Mouse (Mus musculus) ES-Bruce4 (cell line): ENCODE measurements around the gene Themis3.

Experiments used
- CTCF ChIP-seq: IDR thresholded peaks from one replicate; pipeline ENCODE4 v1.8.1; 2011; ENCODE audit warnings: low read depth, low read length
- EP300 ChIP-seq: IDR thresholded peaks from 2 replicates; pipeline ENCODE4 v1.6.1; 2011; ENCODE audit warnings: low read depth, low read length; ENCODE audit not compliant: insufficient read depth
- POLR2A ChIP-seq: IDR thresholded peaks from one replicate; pipeline ENCODE4 v1.8.1; 2011; ENCODE audit warnings: low read length; ENCODE audit not compliant: insufficient read depth

DNA sequence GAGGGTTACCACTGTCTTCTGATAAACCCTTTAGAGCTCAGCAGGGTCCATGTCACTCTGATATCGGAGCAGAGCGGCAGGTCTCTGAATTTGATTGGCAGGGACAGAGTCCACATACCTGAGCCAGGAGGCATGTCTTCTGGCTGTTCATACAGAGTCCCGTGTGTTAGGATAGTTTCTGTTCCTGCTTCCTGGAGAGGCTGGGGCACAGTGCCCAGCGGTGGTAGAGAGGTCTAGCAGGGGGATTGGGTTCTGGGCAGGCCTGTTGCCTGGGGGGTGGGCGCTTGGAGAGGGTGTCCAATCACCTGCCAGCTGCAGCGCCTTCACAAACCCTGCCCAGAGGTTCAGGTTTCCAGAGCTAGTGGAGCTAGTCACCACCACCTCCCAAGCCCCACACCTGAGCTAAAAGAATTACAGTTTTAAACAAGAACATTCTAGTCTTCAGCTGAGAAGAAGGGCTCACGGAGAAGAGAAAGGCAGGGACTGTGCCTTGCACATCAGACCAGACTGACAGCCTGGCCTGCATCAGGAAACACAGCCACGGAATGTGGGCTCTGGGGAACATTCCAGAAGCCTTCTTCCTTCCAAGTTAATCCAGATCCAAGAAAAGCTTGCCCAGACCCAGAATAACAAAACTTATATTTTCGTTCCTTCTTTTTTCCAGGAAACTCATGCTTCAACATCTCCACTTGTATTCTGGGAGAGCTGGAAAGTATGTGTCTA lies 3.9 kb downstream of the Themis3 start:
- TF ChIP-seq POLR2A (no peak), CTCF (no peak), EP300 (no peak)
